Mouse (Mus musculus) liver, adult (tissue): Measurements from ENCODE around the gene Dact2.

Source experiments
- GATA4 ChIP-seq: IDR thresholded peaks from 2 replicates; pipeline ENCODE4 v1.6.1; 2014; ENCODE audit warnings: mild to moderate bottlenecking, low read length; ENCODE audit not compliant: insufficient replicate concordance

The Dact2 gene

DNA sequence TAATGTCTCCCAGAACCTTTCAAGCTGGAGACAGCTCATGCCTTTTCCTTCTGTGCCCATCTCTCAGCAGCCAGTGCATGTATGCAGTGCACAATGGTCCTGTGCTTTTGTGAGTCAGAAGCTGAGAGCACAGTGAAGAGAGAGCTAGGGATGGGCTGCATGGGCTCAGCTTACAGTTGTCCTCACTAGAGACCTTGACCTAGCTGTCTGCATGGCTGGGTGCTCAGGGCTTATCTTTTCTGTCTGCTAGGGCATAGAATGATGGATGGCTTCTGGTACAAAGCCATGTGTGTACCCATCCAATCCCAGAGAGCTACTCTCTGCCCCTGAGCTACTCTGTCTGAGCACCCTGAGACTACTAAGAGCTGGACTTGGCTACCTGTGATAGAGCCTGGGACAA lies 17.0 kb downstream of the Dact2 start:
- no peak for TF ChIP-seq GATA4

DNA sequence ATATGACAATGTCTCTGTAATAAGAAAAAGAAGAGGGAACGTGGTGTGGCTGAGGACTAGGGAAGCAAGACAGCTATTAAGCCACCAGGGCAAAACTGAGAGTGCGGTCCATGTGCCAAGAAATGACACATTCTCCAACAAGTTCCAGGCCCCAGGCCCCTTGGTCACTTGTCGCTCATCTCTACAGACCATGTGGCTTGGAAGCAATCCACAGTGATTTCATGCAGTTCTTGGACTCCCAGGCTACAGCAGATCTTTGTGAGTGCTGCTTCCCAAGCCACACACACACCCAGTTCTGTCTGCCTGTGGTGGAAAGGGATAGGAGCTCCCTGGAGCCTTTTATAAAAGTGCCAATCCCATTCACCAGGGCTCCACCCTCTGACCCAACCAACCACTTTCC lies 17.9 kb downstream of the Dact2 start:
- TF ChIP-seq GATA4 = no peak

DNA sequence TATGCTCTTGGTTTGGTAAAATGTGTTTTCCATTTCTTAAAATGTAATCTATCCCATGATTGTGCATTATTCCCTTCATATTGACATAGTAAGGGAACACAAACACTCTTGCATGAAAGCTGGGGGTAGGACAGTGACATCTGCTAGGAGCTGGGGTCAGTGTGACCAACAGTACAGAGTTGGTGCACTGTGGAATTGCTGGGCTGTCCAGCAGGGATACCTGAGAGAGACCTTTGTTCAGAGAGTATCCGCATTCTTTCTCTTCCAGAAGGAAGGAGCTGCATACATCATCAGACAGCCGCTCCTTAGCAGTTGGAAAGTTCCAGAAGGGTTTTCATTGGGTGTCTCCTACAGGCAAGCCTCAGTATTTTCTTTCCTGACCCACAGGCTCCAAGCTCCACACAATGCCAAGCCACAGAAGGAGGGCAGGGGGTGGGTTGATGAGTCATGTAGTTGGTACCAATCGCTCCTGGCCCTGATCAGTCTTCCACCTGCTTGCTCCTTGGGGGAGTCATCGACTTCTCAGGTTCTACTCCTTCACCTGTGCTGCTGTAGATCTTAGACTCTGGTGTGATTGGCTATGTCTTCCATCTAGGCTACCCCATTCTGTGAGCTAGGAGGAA lies 19.8 kb downstream of the Dact2 start:
- no peak for TF ChIP-seq GATA4

DNA sequence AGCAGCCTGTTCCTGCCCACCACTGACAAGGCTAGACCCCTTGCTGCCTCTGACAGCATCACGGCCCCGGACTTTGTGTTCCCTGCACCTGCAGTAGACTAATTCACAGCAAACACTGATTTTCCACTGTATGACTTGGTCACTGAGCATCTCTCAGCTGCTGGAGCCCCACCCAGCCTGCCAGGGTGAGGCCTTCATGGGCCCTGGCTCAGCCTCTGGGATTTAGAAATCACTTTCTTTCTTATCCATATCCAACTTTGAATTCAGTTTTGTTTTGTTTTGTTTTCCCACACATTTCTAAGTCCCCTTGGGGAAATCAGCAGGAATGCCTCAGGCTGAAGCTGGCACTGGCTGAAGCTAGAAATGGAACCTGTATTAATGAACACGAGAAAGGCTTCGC lies 20.4 kb downstream of the Dact2 start:
- no peak for TF ChIP-seq GATA4

DNA sequence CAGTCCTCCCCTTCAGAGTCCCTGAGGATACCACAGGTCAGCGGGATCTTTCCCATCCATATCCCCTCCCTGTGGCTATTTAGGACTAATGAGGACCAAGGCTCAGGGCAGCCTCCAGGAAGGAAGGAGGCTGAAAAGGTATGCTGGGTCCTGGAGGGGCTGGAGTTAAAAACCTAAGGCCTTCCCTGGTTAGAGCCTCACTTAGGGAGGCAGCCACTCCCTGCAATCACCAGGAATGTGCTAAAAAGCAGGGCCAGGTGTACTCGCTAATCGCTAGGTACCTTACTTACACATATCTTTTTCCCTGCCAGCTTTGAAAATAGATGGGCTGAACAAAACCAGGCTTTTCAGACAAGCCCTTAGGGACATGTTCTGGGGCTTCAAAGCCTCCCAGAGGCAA lies 21.2 kb downstream of the Dact2 start:
- TF ChIP-seq GATA4 = no peak

DNA sequence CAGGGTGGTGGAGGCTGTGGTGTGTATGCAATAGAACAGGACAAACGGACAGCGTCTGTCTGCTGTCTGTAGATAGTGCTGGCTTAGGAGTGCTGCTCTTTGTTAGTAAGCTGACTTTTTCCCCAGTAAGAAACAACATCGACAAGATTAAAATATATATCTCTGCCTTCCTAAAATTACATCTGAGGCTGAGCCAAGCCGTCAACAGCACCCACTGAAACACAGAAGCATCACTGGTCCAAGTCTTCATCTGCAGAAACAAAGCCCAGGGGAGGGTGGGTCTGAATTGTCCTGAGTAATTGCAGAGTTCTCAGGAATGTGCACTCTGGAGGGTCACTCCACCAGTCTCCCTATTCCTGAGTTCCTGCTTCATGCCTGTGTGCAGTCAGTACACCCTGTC lies 25.2 kb downstream of the Dact2 start:
- TF ChIP-seq GATA4 = no peak

DNA sequence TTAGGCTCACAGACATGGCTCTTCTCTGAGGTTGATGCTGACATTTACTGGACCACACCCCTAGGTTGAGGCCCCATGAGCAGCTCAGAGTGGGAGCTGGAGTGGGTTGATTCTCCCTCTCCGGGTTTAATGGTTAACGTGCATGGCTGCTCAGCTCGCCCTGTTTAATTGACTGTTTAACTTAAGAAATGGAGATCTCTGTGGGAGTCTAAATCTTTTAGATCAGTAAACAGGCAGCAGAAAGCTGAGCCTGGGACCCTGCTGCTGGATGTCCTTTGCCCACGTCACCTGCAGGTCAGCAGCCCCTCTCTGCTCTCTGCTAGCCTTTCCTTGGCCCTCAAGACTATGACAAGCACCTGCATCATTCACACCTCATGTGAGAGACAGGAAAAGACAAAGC lies 25.6 kb downstream of the Dact2 start:
- no peak for TF ChIP-seq GATA4

DNA sequence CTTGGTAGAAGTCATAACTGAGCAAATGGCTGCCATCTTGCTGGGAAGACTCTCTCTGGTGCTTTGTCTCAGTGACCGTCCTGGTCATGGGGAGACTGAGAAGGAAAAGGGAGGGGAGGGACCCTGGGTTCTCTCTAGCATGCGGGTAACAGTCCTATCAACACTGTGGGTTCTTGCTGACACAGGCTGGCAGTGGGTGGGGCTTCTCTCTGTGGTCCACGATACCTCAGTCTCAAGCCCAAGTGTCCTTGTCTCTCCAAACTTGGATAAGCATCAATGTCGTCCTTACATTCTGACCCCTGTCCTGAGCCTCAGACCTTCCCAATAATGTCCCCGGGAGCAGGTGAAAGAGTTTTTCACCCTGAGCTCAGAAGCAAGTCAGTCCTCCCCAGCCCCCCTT lies 26.1 kb downstream of the Dact2 start:
- no peak for TF ChIP-seq GATA4

DNA sequence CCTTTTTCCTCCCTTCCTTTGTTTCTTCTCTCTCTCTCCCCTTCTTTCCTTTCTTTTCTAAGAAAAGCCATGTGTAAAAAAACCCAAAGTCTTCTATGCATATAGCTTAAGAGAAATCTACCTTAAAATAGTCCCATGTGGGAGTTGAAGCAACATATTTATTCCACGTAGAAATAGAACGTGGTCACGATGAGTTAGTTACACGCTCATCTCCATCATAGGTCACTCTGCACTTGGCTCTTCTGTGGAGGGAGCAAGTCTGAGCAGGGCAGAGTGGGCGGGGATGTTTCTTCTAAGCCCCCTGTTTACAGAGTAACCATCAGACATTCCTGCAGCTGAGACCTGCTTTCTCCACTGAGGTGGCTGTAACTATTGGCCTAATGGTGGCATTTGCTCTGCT lies 27.1 kb downstream of the Dact2 start:
- no peak for TF ChIP-seq GATA4

DNA sequence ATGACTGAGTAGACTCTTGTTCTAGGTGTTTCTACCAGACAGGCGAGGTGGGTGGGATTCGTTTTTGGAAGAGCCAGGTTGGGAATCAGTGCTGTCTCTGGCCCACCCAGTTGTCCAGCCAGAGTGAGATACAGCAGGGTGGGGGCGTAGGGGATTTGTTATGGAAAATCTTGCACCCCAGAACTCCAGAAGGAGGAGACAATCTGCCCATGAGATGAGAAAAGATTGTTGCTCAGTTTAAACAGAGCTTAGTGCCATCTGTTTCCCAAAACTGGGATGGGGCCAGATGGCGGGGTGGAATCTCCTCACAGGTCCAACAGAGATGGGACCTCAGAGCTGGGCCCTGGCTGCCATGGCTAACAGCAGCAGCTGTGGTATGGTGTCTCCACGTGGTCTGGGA lies 28.4 kb downstream of the Dact2 start:
- TF ChIP-seq GATA4 = no peak

DNA sequence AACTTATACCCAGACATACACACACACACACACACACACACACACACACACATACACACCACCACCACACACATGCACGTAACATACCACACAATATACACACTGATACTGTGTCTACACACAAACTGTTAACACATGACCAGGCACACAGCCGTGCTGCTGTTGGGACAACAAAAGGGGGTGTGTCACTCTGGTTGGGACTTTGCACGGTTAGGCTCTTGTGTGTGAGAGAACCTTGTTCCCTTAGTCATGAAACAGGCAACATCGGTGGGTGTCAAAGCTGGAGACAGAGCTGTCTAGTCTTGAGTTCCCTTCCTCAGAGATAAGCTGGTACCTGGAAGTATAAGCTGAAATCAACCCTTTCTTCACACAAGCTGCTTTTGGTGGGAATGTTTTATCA lies 29.1 kb downstream of the Dact2 start:
- TF ChIP-seq GATA4 = no peak

DNA sequence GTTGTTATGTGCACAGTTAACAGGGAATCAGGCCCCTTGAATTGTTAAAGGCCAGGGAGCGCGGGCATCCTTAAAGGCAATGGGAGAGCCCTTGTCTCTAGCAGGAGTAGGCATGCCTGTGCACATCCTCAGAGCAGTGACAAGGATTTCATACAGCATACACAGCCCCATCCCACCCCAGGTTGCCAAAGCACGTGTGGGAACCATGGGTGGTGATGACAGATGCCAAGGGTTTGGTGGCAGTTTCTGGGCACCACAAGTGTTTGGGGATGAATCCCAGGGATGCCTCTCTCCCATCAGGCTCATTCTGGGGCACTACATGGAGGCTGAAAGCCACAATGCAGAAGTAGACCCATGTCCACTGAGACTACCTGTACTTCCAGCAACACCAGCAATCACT lies 29.7 kb downstream of the Dact2 start:
- no peak for TF ChIP-seq GATA4

DNA sequence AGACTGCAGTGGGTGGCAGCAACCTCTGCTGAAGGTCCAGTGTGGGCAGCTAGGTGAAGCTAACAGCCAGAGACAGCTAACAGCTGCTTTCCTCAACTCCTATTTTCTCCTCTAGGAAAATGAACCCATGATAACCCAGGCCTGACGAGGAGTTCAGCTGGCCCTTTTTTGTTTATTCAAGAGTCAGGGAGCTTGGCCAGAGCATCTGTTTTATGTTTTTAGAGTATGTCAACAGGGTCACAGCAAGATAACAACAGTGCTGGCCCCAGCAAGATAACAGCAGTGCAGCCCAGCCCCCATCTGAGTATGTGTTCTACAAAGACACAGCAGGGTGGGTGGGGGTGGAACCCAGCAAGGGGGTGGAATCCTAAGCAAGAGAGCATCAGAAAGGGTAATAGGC lies 30.6 kb downstream of the Dact2 start:
- peak; percentile 87; the same call in 1 of the 2 replicates for TF ChIP-seq GATA4

DNA sequence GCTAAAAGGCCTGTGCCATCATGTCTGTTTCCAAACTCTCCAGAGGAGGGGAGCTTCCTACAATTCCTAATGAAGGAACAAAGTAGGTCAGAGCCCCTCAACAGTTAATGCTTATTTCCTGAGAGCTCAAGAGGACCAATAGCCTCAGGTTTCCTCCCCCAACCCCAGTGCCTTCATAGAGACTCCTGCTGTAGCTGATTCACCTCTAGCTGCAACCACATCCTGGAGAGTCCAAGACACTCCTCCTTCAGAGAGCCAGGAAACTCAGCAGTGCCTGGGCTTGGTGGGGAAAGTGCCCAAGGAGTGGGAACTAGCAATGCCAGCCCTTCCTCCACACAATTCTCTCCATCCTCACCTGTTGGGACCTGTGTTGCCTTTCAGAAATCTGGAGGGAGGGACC lies 31.4 kb downstream of the Dact2 start:
- no peak for TF ChIP-seq GATA4

DNA sequence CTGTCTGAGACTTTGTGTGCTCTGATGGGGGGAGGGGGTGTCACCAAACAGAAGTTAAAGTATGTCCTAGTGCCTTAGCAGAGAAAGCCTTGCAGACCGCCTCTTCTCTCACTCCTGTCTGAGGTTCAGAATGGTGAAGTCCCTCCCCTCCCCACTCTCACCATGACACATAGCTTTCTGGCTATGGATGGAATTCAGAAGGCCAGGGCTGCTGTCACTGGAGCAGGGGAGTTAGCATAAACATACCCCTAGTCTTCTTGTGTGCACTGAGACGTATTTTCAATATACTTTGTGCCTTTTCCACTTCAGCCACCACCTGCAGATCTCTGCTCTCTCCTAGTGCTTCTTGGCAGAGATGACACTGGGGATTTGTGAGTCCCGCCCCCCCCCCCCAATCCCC lies 31.9 kb downstream of the Dact2 start:
- TF ChIP-seq GATA4 = no peak

DNA sequence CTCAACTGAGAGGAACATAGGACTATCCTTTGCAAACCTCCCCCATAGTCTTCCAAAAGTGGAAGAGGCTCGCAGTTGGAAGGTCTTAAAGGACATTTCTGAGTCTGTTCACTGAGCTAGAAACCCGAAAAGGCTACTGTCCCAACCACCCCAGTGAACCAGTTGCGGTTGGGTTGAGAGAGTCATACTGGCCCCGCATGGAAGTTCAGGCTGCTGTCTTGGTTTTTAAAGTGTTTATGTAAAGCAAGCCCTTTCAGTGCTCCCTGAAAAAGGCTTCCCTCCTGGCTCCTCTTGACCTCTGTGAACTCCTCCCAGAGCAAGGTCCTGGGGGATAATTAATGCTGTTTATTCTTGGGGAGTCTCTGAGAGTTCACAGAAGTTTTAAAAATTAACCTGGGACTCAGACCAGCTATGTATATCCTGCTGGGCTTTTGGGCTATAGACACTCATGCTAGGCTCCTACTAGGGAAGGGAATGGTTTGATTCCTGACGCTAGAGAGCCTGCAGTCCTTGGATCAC lies 33.1 kb downstream of the Dact2 start:
- no peak for TF ChIP-seq GATA4

DNA sequence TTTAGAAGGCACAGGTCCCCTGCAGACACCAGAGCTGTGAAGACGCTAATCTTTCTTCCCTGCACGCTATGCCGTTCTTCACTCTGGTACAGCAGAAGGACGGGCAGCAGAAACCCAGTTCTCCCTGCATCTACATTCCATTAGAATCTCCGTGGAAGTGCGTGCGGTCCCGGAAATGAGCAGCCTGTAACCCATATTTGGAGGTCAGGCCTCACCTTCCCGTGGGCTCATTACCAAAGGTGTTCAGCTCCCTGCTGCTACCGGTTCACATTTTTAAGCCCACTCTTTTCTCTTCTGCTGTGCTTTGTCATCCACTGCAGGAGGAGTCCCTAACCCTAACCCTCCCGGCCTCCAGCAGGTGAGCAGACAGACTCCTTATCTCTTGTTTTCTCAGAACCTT lies 34.7 kb downstream of the Dact2 start:
- TF ChIP-seq GATA4 = no peak

DNA sequence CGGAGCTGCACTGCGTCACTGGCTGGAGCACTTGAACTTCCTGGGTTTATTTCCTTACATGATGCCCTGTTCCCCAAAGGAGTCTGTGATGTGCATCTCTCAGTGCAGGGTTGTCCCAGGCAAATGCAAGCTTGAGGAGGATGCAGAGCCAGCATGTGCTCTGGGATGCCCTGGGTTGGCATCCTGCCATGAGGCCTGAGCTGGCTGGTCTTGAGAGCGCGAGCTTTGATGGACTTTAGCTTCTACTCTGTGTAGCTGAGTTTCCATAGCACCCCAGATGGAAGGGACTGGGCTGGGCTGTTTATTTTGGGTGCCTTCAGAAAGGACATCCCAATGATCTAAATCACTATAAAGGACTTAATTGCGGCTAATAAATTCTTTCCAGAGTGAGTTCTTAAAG lies 36.5 kb downstream of the Dact2 start:
- no peak for TF ChIP-seq GATA4

DNA sequence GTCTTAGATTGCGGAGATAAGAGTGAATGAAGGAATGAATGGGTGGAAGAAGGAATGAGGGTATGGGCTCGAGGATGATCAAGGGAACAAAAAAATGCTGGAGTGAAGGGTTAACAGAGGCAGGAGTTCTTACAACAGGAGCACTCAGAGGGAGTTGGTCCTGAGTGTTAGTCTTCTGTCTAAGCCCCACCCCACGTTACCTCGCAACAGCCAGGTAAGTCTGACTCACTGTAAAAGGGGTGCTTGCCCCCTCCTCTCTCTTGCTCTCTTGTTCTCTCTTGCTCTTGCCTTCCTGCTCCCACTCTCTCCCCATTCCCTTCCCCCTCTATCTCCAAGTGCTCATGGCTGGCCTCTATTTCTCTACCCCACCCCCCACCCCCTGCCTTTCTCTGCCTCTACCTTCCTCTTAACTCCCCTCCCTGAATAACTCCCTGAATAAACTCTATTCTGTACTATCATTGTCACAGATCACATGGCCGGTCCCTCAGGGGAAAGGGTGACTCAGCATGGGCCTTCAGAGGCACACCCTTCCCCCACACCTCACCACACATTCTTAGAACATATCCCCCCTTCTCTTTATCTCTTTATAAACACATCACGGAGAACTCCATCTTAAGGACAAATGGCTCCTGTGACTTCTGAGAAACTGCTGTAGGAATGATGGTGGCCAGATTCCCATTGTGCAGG lies 37.2 kb downstream of the Dact2 start:
- no peak for TF ChIP-seq GATA4
